Mouse (Mus musculus): ENCODE measurements around the gene Timm23.
"Not testable (repeated sequence)": the region's sequence is repeated elsewhere in the genome, so short reads cannot be mapped to it uniquely, and the experiment has no call there.

Gene Timm23

DNA sequence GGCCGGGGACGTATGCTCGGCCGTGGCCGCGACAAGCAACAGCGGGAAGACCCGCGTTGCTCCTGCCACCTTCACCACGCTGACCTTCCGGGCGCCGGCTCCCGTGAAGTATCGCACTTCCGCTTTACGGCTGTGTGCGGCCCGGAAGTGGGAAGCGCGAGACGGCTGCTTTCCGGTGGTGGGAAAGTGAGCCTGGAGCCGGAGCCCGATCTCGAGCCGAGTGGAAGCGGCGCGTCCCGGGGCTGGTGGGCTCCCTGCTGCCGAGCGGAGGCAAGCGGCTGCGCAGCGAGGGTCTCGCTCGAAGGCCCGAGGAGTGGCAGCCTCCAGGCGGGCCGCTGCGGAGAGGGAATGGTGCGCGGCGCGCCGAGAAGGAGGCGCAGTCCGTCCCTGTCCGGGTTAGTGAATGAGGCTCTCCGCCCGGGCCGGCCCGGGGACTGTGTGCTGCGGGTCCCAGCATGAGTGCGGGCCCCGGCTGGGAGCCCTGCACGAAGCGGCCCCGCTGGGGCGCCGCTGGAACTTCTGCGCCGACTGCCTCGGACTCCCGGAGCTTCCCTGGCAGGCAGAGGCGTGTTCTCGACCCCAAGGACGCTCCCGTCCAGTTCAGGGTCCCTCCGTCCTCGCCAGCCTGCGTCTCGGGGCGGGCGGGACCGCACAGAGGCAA is at the start of gene Timm23, which contains the start of gene Parg:
Timm23 (minus strand) TSS at position 108 of the 661 bp plus-strand sequence.
Parg (plus strand) TSS at position 159 of the 661 bp plus-strand sequence.
- DNase-seq (ENCODE audit: low spot score): peak; percentile 52

DNA sequence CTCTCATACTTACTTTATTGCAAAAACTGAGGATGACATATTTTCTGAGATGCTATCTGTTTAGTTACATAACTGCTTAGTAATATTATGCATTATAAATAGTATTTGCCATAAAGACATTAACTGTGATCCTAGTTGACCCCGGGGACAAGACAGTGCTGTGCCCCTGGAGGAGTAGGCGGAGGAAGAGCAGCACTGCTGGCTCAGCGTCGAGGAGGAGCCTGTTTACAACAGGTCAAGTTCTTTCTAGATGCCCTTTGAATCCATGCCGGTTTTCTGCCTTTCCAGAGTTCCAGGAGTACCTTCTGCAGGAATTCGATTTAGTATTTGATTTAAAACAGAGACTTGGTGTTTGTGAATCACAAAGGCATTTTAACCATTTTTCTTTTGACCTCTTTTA is 47.9 kb upstream of the Timm23 start:
- no peak for DNase-seq (ENCODE audit: low spot score)

- no peak for DNase-seq (ENCODE audit: low spot score)
These were observed 44.3 kb upstream of the Timm23 start for GRCm38 (mm10) chr14:32246019-32246418.

- no peak for DNase-seq (ENCODE audit: low spot score)
These were observed 40.7 kb upstream of the Timm23 start for GRCm38 (mm10) chr14:32242401-32242800.

DNA sequence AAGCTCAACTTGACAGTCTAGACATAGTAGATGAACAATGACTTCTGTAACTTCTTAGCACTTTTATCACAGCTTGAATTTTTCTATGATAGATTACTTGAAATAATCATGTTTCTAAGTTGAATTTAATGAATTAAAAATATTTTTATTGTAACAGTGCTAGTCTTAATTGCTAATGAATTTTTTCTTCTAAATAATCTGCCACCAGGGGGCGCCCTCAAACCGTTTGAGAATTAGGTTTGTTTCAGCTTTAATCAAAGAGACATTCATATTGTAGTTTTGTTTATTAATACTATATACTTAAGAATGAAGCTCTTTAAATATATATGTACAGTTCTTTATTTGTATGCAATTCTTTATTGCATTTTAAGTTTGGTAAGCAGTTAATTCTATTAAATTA is 27.3 kb upstream of the Timm23 start:
- DNase-seq (ENCODE audit: low spot score): no peak

DNA sequence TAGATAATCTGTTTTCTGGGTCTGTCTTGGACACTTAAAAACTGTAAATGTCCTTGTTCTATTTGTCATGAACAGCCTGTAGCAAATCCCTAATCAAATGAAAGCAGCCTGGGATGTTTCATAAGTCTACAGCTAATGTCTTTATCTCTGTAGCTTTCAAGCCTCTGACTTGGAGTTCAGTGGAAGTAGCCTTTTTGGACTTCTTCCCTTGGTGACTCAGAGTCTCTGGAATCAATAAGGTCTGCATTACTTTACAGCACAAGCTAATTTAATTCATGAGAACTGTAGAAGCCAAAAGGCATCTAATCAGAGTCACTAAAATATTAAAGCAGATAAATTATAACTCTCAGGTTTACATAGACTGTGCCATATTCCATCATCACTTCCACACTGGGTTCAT is 24.9 kb upstream of the Timm23 start:
- DNase-seq (ENCODE audit: low spot score): no peak

- DNase-seq (ENCODE audit: low spot score): no peak
These were observed 344 bp downstream of the Timm23 start for GRCm38 (mm10) chr14:32201354-32201753.

DNA sequence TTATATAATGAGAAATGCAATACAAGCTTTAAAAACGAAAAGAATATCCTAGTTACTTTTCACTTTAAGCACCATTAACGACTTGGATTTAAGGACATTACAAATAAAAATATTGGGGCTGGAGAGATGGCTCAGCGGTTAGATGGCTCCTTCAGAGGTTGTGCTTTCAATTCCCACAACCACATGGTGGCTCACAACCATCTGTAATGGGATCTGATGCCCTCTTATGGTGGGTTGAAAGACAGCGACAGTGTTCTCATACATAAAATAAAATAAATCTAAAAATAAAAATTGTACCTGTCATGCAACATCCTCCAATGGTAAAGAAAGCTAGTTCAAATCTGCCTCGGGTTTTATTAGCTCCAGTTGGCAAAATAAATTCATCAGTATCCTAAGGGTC is 8.1 kb downstream of the Timm23 start:
- not testable (repeated sequence) for DNase-seq (ENCODE audit: low spot score)

DNA sequence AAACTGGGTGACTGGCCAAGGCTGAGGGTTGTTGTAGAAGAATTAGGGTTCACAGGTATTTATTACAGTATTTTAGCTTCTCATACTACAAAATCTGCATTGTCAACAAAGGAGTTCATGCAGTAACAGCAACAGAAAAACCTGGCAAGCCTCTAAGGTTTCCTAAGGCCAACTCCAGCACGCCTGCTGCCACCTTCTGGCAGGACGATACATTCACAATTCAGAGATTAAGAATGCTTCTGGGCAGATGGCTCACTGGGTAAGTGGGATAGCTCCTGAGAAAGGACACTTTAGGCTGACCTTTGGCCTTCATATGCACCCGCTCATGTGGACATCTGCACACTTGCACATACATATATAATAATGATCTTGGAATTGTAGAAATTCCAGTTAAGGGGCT is 9.3 kb downstream of the Timm23 start:
- DNase-seq (ENCODE audit: low spot score): no peak

GRCm38 (mm10) chr14:32191926-32192325 is 9.8 kb downstream of the Timm23 start:
- DNase-seq (ENCODE audit: low spot score): no peak

DNA sequence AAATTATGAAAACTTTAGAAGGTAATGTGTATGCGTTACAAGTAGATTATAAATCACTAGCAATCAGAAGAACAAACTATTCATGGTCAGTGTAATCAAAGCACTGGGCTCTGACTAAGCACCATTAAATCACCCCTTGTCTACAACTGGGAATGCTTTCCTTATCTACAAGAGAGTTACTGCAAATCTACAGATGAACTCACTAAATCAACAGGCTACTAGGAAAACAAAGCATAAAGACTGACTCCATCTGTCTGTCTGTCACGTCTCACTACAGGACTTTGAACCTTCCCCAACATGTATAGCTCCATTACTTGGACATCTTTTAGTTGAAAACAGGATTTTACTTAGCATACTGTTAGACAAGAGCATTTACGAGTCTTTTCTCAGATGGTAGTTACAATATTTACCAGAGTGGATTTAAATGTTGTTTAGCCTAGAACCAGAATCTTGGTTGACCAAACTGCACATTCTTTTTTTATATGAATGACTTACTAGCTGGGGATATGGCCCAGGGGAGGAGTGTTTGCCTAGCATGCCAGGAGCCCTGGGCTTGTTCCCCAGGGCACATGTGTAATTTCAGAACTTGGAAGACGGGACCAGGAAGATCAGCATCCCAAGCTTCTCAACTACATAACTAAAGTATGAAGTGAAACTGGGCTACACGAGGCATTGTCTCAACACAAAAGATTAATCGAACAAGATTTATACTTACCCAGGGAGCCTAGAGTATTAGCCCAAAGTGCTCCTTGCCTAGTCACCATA is 10.9 kb downstream of the Timm23 start:
- no peak for DNase-seq (ENCODE audit: low spot score)

DNA sequence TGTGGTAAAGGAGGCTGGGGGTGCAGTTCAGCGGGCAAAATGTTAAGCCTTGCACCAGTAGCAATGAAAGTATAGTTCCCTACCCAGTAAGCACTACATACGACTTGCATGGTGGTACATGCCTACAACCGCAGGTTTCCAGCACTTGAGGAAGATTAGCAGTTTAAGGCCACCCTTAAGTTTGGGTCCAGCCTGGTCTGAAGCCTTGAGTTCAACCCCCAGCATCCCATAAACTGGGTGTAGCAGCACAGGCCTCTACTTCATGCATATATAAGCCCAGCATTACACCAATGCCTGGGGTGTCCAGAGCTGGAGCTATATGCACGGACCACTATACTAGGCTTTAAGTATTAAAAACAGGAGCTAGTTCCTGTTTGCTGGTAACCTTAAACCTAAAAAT is 17.9 kb downstream of the Timm23 start:
- no peak for DNase-seq (ENCODE audit: low spot score)

DNA sequence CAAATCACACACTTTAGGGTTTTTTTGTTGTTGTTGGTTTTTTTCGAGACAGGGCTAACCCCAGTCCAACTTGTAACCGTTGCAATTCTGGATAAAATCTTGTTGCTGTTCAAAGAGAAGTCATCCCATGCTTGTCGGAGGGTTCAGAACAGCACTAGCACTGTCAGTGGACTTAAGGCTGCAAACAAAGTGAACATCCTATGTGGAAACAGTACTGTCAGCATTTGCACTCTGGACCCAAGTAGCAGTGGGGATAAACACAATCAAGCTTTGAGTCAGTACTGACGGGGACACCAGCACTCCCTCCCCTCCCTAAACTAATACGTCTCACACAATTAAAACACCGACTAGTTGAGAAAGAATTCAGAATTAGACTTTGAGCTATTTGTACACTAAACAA is 20.8 kb downstream of the Timm23 start:
- DNase-seq (ENCODE audit: low spot score): no peak

GRCm38 (mm10) chr14:32179393-32180195 is 22.1 kb downstream of the Timm23 start:
- DNase-seq (ENCODE audit: low spot score): no peak

DNA sequence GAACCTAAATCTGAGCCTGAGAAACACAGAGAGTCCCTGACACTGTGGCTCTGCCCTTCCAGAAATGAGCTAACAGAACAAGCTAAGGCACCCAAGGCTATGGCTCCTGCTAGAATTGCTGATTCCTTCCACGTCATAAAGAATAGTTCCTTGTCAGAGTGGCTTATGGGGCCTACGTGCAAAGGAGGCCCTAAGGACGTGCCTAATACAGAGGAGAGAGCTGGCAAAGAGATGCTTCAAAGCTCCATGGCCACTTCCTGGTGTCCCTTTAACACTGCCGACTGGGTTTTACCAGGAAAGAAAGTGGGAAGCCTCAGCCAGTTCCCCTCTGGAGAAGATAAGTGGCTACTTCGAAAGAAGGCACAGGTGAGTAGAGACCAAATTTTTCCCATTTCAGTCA is 25.1 kb downstream of the Timm23 start:
- not testable (repeated sequence) for DNase-seq (ENCODE audit: low spot score)

- no peak for DNase-seq (ENCODE audit: low spot score)
These were observed 26.4 kb downstream of the Timm23 start for GRCm38 (mm10) chr14:32175310-32175709.

DNA sequence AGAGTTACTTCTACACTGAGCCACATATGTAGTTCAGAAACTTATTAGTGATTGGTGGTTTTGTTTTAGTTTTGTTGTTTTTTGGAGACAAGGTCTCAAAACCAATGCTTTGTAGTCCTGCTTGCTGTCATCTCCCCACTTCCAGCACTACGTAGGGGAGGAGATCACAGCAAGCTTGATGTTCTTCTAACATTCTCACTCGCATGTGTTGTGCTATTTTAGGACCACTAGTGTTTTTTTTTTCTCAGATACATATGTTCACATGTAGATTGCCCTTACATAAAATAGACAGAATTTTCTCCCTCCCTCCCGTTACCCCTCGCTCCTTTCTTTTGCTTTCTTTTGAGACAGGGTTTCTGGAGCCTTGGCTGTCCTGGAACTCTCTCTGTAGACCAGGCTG is 31.6 kb downstream of the Timm23 start:
- no peak for DNase-seq (ENCODE audit: low spot score)

DNA sequence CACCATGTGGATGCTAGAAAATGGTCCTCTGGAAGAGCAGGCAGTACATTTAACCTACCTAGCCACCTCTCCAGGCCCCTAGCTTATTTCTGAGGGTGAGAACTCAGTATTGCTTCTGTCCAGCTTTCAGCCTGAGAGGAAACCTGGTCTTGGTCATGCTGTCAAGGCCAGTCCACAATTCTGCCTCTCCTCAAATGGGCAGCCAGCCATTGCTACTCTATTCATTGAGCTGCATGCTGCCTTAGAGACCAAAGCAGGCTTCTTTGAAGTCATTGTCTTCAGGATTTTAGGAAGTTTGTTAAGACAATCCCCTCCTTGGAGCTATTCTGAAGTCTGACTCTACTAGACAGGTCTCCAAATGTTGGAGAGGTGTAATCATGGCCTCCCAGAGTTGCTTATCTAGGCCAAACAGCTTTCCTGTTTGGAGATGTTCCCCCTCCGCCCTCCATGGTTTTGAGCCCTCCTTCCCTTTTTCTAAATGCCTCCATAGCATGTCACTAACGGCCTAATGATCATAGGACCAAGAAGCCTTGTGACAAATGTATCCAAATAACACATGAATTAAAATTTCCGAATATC is 33.0 kb downstream of the Timm23 start:
- no peak for DNase-seq (ENCODE audit: low spot score)

GRCm38 (mm10) chr14:32167326-32167725 is 34.4 kb downstream of the Timm23 start:
- no peak for DNase-seq (ENCODE audit: low spot score)

GRCm38 (mm10) chr14:32166840-32167239 is 34.9 kb downstream of the Timm23 start:
- no peak for DNase-seq (ENCODE audit: low spot score)

GRCm38 (mm10) chr14:32166062-32166441 is 35.6 kb downstream of the Timm23 start:
- DNase-seq (ENCODE audit: low spot score): no peak

DNA sequence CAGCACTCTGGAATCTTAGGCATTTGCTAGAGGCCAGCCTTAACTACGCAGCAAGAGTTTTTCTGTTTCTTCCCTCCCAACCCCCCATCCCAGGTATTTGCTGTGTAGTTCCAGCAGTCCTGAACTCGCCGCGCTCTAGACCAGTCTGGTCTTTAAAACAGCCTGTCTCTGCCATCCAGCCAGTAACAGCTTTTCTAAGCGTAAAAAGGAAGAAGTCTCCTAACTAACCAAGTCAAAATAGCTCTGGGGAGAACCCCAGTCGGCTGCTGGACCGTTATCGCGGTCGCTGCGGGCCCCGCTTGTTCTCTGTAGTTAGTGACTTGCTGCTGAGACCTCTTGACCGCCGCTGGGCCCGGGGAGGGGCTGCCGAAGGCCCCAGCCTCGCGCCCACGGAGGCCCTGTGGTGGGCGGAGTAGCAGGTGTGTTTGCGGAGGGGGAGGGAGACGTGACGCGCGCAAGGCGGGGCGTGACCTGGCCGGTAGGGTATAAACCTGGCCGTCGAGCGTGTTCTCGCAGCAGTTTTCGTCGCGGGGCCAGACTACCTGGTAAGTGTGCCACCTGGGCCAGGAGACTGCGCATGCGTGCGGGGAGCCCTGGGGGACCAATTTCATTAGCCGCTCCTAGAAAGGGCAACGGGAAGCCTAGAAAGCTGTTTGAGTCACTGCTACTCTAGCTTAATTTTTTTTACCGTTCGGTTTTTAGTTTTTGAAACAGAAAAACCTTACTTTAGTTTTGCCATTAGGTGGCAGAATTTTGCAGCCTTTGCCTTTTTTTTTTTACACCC is 36.2 kb downstream of the Timm23 start:
- peak; percentile 38 for DNase-seq (ENCODE audit: low spot score)
